Mouse (Mus musculus) leukemia stem cell, adult 10-12 weeks (primary cell): ENCODE data around the gene Gm8247. TPM values are rescaled to one million over a fixed set of nuclear protein-coding genes. Genes with fewer than 3 reads are reported as not detected.

Experiments
- polyA plus RNA-seq: library from polyadenylated mRNA; stranded (reverse); fragments of >175 nt; gene quantifications from 2 replicates; pipeline ENCODE4 v1.2.3, GENCODE M21; 2012; ENCODE audit warnings: low replicate concordance

Gene Gm8247
- polyA plus RNA-seq, result not detected in 2 replicates

DNA sequence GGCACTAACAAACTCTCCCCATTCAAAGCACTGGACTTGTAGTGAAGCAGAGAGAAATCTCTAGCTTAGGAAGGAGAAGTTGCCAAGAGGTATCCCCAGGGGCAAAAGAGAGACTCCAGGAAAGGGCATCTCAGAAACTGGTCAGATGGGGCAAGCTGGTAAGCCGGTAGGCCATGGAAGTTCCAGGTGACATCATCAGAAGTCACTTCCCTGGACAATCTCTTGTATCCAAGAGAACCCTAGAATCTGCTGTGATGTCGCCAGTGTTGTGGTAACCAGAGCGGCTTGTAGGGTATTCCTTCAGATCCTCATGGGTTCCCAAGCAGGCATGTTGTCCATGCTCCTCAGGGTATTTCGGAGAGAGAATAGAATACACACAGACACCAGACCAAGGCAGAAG, at the start of gene Gm8247:
TSS of gene Gm8247 (plus strand) at position 301 of the 400 bp plus-strand sequence.

DNA sequence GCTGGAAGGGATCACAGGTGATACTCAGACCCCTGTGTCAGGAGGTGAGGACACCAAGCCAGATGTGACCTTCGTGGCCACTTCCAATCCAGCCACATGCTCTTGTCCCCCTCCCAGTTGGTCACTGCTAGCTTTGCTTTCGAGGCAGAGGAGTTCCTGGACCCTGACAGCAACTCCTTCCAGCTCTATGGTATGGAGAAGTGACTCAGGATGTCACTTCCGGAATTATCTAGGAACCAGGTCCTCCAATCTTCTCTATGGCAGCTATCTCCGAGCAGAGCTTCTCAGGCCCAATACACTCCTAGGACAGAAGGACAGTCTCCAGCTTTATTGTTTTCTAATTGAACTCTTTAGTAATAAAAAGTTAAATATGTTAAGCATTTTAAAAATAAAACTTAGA, 44.8 kb downstream of the Gm8247 start, which contains the start of gene Gm5624:
TSS of gene Gm5624 (minus strand) at position 202 of the 400 bp plus-strand sequence.

Other genes with a start within 250 kb of the Gm8247 start
- gene Gm5930, start 244.6 kb upstream of the Gm8247 start, polyA plus RNA-seq, result not detected in 2 replicates
- gene Gm8229, start 217.8 kb upstream of the Gm8247 start, polyA plus RNA-seq, result not detected in 2 replicates
- gene Gm3371, start 172.5 kb upstream of the Gm8247 start, polyA plus RNA-seq, result not detected in 2 replicates
- not detected in 2 replicates for gene Gm8232, start 149.5 kb upstream of the Gm8247 start, polyA plus RNA-seq
- not detected in 2 replicates for gene BC061237, start 90.7 kb upstream of the Gm8247 start, polyA plus RNA-seq
- not detected in 2 replicates for gene Gm17093, start 64.9 kb upstream of the Gm8247 start, polyA plus RNA-seq
- gene Gm5624, start 44.8 kb downstream of the Gm8247 start, polyA plus RNA-seq, result not detected in 2 replicates
- gene Gm8257, start 123.3 kb downstream of the Gm8247 start, polyA plus RNA-seq, result not detected in 2 replicates
- not detected in 2 replicates for gene Gm8267, start 167.2 kb downstream of the Gm8247 start, polyA plus RNA-seq